14 mouse cellular contexts compared by ENCODE assay signal in genomic region chr8:125166545-125166944, GRCm38 (mm10).
A peak's percentile ranks its signal among the peaks of the same experiment; 100 is the strongest.
DNase-seq lines count a peak whose midpoint lies in the region; ATAC-seq lines count a peak whose summit lies in the region.
"Had no signal": no experiment of that assay in that cellular context is flagged by ENCODE, and none has a peak within 500 bp of the region (broad histone marks: within the 10 kb centered on the region; RNA-seq: fewer than 3 reads in every experiment).

No protein-coding gene starts in this region.

- 69% methylated on average over 6 of the region's 6 CpGs for WGBS in forebrain, embryonic 16.5 days
- WGBS in forebrain, embryonic 13.5 days: 78% methylated on average over 6 of the region's 6 CpGs
- 61% methylated on average over 6 of the region's 6 CpGs for WGBS in hindbrain, embryonic 12.5 days
- WGBS in hindbrain, embryonic 16.5 days: 51% methylated on average over 6 of the region's 6 CpGs
- WGBS in lung, embryonic 16.5 days: 64% methylated on average over 6 of the region's 6 CpGs
- WGBS in midbrain, embryonic 13.5 days: 50% methylated on average over 6 of the region's 6 CpGs
- WGBS in midbrain, embryonic 15.5 days: 37% methylated on average over 6 of the region's 6 CpGs

- peaks cover 9% of the 10 kb centered on the region for H3K4me1 ChIP-seq in forebrain, embryonic 16.5 days (replicated peaks; ENCODE audit: control insufficient read depth, insufficient read depth, low read length)
- peaks cover 13% of the 10 kb centered on the region for H3K4me1 ChIP-seq in forebrain, embryonic 13.5 days
- peaks cover 9% of the 10 kb centered on the region for H3K4me1 ChIP-seq in hindbrain, embryonic 12.5 days
- H3K4me1 ChIP-seq in hindbrain, embryonic 16.5 days (ENCODE audit: control insufficient read depth, insufficient read depth, low read depth, low read length): peaks cover 6% of the 10 kb centered on the region
- peaks cover 3% of the 10 kb centered on the region; the same call in 1 of the 2 replicates for H3K4me1 ChIP-seq in lung, embryonic 16.5 days (replicated peaks; ENCODE audit: control insufficient read depth, insufficient read depth, low read length)
- peaks cover 28% of the 10 kb centered on the region for H3K4me1 ChIP-seq in midbrain, embryonic 13.5 days (replicated peaks)
- H3K4me1 ChIP-seq in midbrain, embryonic 15.5 days: peaks cover 15% of the 10 kb centered on the region

- no peak overlapping the region for H3K4me2 ChIP-seq in forebrain, embryonic 16.5 days (ENCODE audit: low read length)
- no peak overlapping the region for H3K4me2 ChIP-seq in forebrain, embryonic 13.5 days
- no peak overlapping the region for H3K4me2 ChIP-seq in hindbrain, embryonic 12.5 days (replicated peaks)
- H3K4me2 ChIP-seq in hindbrain, embryonic 16.5 days (ENCODE audit: low read length): no peak overlapping the region
- H3K4me2 ChIP-seq in lung, embryonic 16.5 days (ENCODE audit: low read depth, low read length): no peak overlapping the region
- no peak overlapping the region for H3K4me2 ChIP-seq in midbrain, embryonic 13.5 days (replicated peaks)
- H3K4me2 ChIP-seq in midbrain, embryonic 15.5 days: no peak overlapping the region
- H3K4me2 ChIP-seq: heart, embryonic 11.5 days had no signal

- H3K27ac ChIP-seq in forebrain, embryonic 16.5 days (ENCODE audit: low read length): peak overlapping the region; percentile 45; the same call in 1 of the 2 replicates
- no peak overlapping the region for H3K27ac ChIP-seq in forebrain, embryonic 13.5 days
- H3K27ac ChIP-seq in hindbrain, embryonic 12.5 days: no peak overlapping the region
- no peak overlapping the region for H3K27ac ChIP-seq in hindbrain, embryonic 16.5 days (ENCODE audit: low read depth, low read length)
- H3K27ac ChIP-seq in lung, embryonic 16.5 days (ENCODE audit: low read length): peak overlapping the region; percentile 17; the same call in 1 of the 2 replicates
- H3K27ac ChIP-seq in midbrain, embryonic 13.5 days: no peak overlapping the region
- H3K27ac ChIP-seq in midbrain, embryonic 15.5 days: no peak overlapping the region
- H3K27ac ChIP-seq: forebrain, embryonic 10.5 days; gastrocnemius, adult 2 months had no signal

- ATAC-seq in forebrain, embryonic 16.5 days: no peak
- ATAC-seq in forebrain, embryonic 13.5 days: no peak
- ATAC-seq in hindbrain, embryonic 12.5 days (ENCODE audit: low FRiP score): peak; percentile 41; the same call in 1 of the 2 replicates
- no peak for ATAC-seq in hindbrain, embryonic 16.5 days
- no peak for ATAC-seq in lung, embryonic 16.5 days (ENCODE audit: low read depth)
- ATAC-seq in midbrain, embryonic 13.5 days: 0 out of 2 replicates have a peak, but pooled peaks have one; percentile 61
- ATAC-seq in midbrain, embryonic 15.5 days (replicated peaks): no peak
- ATAC-seq: Patski had no signal

- no peaks in the 10 kb centered on the region for H3K27me3 ChIP-seq in forebrain, embryonic 16.5 days (replicated peaks; ENCODE audit: control insufficient read depth, insufficient read depth, low read length)
- no peaks in the 10 kb centered on the region for H3K27me3 ChIP-seq in forebrain, embryonic 13.5 days
- no peaks in the 10 kb centered on the region for H3K27me3 ChIP-seq in hindbrain, embryonic 12.5 days
- no peaks in the 10 kb centered on the region for H3K27me3 ChIP-seq in hindbrain, embryonic 16.5 days (replicated peaks; ENCODE audit: control insufficient read depth, insufficient read depth, low read length)
- H3K27me3 ChIP-seq in lung, embryonic 16.5 days (ENCODE audit: control insufficient read depth, insufficient read depth, low read depth, low read length): no peaks in the 10 kb centered on the region
- H3K27me3 ChIP-seq in midbrain, embryonic 13.5 days: peaks cover 15% of the 10 kb centered on the region
- H3K27me3 ChIP-seq in midbrain, embryonic 15.5 days (replicated peaks): no peaks in the 10 kb centered on the region

- H3K36me3 ChIP-seq in forebrain, embryonic 16.5 days (ENCODE audit: control insufficient read depth, insufficient read depth): no peaks in the 10 kb centered on the region
- no peaks in the 10 kb centered on the region for H3K36me3 ChIP-seq in forebrain, embryonic 13.5 days (ENCODE audit: poor library complexity, severe bottlenecking)
- H3K36me3 ChIP-seq in hindbrain, embryonic 12.5 days: no peaks in the 10 kb centered on the region
- H3K36me3 ChIP-seq in hindbrain, embryonic 16.5 days (ENCODE audit: control insufficient read depth, insufficient read depth, low read length): no peaks in the 10 kb centered on the region
- no peaks in the 10 kb centered on the region for H3K36me3 ChIP-seq in lung, embryonic 16.5 days (ENCODE audit: control insufficient read depth, insufficient read depth, low read length)
- no peaks in the 10 kb centered on the region for H3K36me3 ChIP-seq in midbrain, embryonic 13.5 days
- H3K36me3 ChIP-seq in midbrain, embryonic 15.5 days (replicated peaks): no peaks in the 10 kb centered on the region
- H3K36me3 ChIP-seq: forebrain, embryonic 10.5 days; G1E had no signal

- H3K9me3 ChIP-seq in forebrain, embryonic 16.5 days (ENCODE audit: control insufficient read depth, low read length): no peaks in the 10 kb centered on the region
- no peaks in the 10 kb centered on the region for H3K9me3 ChIP-seq in forebrain, embryonic 13.5 days (replicated peaks)
- H3K9me3 ChIP-seq in hindbrain, embryonic 12.5 days (replicated peaks): no peaks in the 10 kb centered on the region
- H3K9me3 ChIP-seq in hindbrain, embryonic 16.5 days (ENCODE audit: control insufficient read depth, low read length): no peaks in the 10 kb centered on the region
- no peaks in the 10 kb centered on the region for H3K9me3 ChIP-seq in lung, embryonic 16.5 days (ENCODE audit: control insufficient read depth, low read length)
- H3K9me3 ChIP-seq in midbrain, embryonic 13.5 days: no peaks in the 10 kb centered on the region
- no peaks in the 10 kb centered on the region for H3K9me3 ChIP-seq in midbrain, embryonic 15.5 days
- H3K9me3 ChIP-seq: forebrain, embryonic 10.5 days had no signal

- no peak overlapping the region for H3K4me3 ChIP-seq in forebrain, embryonic 16.5 days (replicated peaks; ENCODE audit: low read length)
- no peak overlapping the region for H3K4me3 ChIP-seq in forebrain, embryonic 13.5 days
- H3K4me3 ChIP-seq in hindbrain, embryonic 12.5 days: no peak overlapping the region
- no peak overlapping the region for H3K4me3 ChIP-seq in hindbrain, embryonic 16.5 days (ENCODE audit: low read length)
- no peak overlapping the region for H3K4me3 ChIP-seq in lung, embryonic 16.5 days (ENCODE audit: low read length)
- H3K4me3 ChIP-seq in midbrain, embryonic 13.5 days (replicated peaks): no peak overlapping the region
- no peak overlapping the region for H3K4me3 ChIP-seq in midbrain, embryonic 15.5 days
- H3K4me3 ChIP-seq: forebrain, embryonic 10.5 days; gastrocnemius, adult 2 months had no signal

- no peak for DNase-seq in lung, adult 18-20 months

- H3K9ac ChIP-seq in forebrain, embryonic 16.5 days (replicated peaks; ENCODE audit: low read depth, low read length): no peak overlapping the region
- no peak overlapping the region for H3K9ac ChIP-seq in forebrain, embryonic 13.5 days
- no peak overlapping the region for H3K9ac ChIP-seq in hindbrain, embryonic 12.5 days
- H3K9ac ChIP-seq in hindbrain, embryonic 16.5 days (ENCODE audit: low read depth, low read length): no peak overlapping the region
- H3K9ac ChIP-seq in lung, embryonic 16.5 days (ENCODE audit: low read length): no peak overlapping the region
- no peak overlapping the region for H3K9ac ChIP-seq in midbrain, embryonic 13.5 days (replicated peaks)
- H3K9ac ChIP-seq in midbrain, embryonic 15.5 days: no peak overlapping the region
- H3K9ac ChIP-seq: forebrain, postnatal 0 days had no signal

Comparison
In these comparisons a context has a peak if more than half of its experiments do, and no peak if none do; other contexts are left out.
1. ATAC-seq: peak in hindbrain, embryonic 12.5 days (single experiment) and midbrain, embryonic 13.5 days (single experiment); none in forebrain, embryonic 16.5 days (single experiment), forebrain, embryonic 13.5 days (single experiment), hindbrain, embryonic 16.5 days (single experiment), lung, embryonic 16.5 days (single experiment) and midbrain, embryonic 15.5 days (single experiment).
2. H3K27ac ChIP-seq: peak in forebrain, embryonic 16.5 days (single experiment) and lung, embryonic 16.5 days (single experiment); none in forebrain, embryonic 13.5 days (single experiment), hindbrain, embryonic 12.5 days (single experiment), hindbrain, embryonic 16.5 days (single experiment), midbrain, embryonic 13.5 days (single experiment) and midbrain, embryonic 15.5 days (single experiment).